Mouse (Mus musculus) left cerebral cortex, postnatal 36 days (tissue): ENCODE results near the gene Sec14l4. TPM values are rescaled to one million over a fixed set of nuclear protein-coding genes. Genes with fewer than 3 reads are reported as not detected.

Source experiments
- DNase-seq, 2 experiments: peaks; one replicate each; pipeline ENCODE4 v3.0.0; 2021 to 2022; ENCODE audit warnings: low spot score in 2 of 2, mixed read lengths in 1 of 2
- intact Hi-C: fragments of 180-260 bp; cut with DNase I; formaldehyde crosslinking; loops from one replicate; pipeline ENCODE4 v1.15.1; 2025
- total RNA-seq, 2 experiments: library from RNA; stranded (reverse); gene quantifications; 2 replicates each; pipeline ENCODE4 v1.2.3; 2021

Gene Sec14l4
- total RNA-seq, 2 experiments from 2014 or later = not detected

DNA sequence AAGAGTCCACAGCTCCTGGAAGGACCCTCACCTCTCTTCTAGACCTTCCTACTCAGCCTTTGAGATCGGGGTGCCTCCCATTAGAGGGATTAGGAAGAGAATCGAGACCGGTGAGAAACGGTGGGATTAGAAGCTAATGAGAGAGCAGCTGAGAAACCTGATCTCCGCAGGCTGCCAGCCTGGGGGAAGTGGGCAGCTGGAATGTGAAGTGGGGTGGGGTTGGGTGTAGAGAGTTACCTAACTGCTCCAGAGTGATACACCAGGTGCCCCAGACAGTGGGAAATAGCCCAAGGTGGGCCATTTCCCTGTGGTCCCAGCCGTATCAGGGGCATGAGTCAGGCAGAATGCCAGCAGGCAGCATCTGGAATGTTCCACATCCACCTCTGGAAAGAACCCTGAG lies 31.7 kb downstream of the Sec14l4 start:
- intact Hi-C loops = no loop called here
- no peak for DNase-seq

DNA sequence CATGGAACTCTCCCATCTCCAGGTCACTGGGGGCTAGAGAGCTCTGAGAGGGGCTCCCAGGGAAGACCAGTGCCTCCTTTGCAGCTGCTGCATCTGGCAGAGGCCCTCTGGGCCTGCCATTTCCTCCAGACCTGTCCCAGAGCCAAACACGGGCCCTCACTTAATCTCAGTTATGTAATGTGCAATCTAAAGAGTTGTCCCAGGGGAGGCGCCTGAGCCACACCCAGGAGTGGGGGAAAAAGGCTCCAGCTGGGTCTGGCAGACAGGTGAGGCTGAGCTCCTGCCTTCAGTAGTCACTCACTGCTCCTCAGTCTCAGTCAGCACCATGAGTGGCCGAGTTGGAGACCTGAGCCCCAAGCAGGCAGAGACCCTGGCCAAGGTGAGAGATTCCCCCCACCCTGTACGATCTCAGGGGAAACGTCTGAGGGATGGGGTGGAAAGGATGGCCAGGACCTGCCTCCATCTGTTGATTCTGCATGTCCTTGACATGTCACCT lies 33.4 kb downstream of the Sec14l4 start, which contains the start of gene Sec14l3:
Sec14l3 (plus strand) TSS at position 215 of the 496 bp plus-strand sequence.
- intact Hi-C loops = no loop called here
- DNase-seq = no peak

DNA sequence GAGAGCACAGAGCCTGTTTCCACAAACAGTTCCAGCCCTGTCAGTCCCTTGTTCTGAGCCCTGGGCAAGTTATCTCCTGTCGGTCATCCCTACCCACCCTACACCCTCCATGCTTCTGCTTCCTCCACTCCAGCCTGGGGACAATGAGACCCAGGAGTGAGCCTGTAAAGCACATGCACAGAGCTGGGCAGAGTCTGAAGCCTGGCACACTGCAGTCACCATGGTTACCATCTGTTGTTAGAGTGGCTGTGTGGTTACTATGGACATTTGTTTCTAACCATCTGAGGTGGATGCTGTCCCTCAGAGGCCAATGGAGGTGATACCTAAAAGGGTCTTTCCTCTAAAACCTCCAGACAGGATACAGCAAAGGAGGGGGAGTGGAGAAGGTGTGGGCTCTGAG lies 38.4 kb downstream of the Sec14l4 start:
- intact Hi-C loops = no loop called here
- no peak for DNase-seq

DNA sequence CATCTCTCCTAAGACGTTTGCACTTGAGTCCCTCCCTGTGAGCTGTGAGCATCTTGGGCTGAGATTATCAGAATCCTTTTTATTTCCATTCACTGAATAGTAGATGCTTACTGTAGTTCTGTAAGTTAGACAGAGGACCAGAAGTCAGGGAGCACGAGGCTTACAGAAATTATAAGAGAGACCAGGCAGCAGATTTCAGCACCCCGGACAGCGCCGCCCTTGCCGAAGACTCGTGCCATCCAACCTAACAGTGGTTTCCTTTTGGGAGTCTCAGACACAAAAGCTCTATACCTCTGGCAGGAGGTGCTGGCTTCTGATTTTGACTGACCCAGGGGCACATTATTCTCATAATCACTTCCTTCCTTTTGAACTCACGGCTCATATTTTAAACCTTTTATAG lies 45.4 kb downstream of the Sec14l4 start:
- no peak for DNase-seq
- intact Hi-C loops = no loop called here

DNA sequence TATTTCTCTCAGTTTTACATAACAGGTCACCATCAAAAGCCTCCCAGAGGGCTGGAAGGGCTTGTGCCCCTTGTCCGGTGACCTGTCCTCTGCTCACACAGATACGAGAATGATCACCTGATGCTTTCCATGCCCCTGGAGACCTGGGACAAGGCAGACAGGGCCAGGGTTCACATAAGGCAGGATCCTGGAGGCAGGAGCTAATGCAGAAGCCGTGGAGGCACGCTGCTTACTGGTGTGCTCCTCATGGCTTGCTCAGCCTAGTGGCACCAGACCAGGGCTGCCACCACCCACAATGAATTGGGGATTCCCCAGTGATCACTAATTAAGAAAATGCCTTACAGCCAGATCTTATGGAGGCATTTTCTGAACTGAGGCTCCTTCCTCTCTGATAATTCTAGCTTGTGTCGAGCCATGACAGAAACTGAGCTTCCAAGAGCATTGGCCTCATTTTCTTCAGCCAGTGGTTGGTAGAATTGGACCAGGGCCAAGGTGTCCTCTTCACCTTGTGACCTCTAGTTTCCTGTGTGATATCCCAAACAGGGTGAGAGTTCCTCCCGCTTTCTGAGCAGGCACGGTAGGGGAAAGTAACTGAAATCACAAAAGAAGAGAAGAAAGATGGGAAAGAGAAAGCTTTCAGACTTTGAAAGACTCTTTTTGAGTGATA lies 47.1 kb downstream of the Sec14l4 start:
- intact Hi-C loops = no loop called here
- DNase-seq = no peak

DNA sequence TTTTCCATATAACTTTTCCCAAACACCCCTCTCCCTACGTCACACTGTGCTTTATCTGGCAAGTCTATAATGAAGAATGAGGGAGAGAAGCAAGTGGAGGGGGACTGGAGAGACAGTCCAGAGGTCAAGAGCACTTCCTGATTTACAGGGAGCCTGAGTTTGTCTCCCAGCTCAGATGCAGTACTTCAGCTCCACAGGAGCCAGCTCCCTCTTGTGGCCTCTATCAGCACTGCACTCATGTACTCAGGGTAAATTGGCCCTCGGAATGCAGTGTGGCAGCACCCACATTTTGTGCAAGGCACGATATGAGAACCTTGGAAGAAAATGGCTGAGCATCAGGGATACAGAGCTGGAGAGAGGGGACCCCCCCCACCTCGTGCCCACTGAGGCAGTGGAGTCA lies 49.0 kb downstream of the Sec14l4 start:
- peak in 1 of 2 experiments; percentile 54 for DNase-seq
- intact Hi-C loops = no loop called here

DNA sequence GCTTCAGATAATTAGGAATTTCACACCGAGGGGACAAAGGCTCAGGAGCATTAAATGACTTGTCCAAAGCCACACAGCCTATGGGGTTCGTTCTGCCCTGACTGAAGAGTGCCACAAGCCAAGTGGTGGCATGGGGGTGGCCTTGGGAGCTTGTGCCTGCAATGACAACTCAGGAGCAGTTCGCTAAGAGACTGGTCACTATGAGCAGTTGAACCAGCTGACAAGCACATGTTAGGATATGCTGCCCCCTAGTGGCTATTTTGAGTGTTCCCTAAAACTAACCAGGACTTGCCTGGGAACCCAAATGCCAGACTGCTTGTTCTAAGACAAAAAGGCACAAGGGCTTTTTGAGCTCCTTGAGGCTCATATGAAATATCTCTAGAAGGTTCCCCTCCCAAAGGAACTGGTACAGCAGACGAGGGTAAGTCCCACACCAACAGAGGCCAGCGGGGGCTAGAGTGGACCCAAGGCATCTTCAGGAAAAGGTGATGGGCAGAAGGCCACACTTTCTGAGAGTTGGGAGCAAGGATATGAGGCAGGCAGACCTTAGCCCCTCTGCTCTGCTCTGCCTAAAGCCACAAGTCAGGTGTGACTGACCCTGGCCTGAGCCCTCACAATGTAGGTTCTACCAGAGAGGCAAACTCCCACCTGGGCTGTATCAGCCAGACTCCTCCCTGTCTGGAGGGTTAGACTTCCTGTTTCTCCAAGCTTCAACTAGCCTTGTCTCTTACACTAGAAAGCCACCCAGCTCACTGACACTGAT lies 52.2 kb downstream of the Sec14l4 start:
- intact Hi-C loops = loop anchor here (1.0 to 2.0 kb wide), 2 partner anchors 30 to 83 kb away; no protein-coding TSS in a partner anchor
- DNase-seq = peak in 1 of 2 experiments; percentile 56

DNA sequence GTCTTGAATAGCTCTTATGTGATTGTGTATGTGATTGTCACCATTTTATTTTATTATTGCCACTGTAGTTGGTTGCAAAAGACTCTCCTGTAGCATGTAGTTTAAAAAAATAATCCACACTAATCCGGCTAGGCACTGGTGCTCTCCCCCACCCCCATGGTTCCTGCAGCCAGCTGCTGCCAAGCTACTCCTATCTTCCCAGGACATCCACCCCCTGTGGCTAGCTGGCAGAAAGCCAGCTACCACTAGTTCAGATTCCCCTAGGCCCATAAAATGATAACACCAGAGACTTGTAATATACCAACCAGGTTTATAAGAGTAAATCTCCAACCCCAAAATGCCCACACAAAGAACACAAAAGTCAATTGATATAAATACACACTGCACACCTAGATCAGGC lies 55.0 kb downstream of the Sec14l4 start:
- DNase-seq = no peak
- intact Hi-C loops = loop anchor here (5.0 kb wide), 1 partner anchor 36 kb away; the partner anchor contains the start of gene Sec14l2

DNA sequence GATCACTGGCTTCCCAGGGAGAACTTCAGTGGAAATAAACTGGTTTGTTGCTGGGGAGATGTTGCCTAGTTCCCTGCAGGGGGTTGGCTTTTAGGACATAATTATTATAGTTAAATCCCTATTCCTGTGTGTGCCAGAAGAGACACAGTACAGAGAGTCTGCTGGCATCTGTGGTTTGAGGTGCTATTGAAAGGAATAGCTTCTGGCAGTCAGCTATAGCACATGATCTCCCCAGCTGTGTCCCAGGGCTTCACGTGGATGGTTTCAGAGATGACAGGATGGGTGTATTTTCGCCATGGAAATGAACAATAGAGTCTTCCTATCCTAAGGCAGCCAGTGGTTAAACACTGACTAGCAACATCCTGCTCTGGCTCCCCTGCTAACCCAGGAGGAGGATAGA lies 56.0 kb downstream of the Sec14l4 start:
- no peak for DNase-seq
- intact Hi-C loops = loop anchor here (5.0 kb wide), 1 partner anchor 35 kb away; the partner anchor contains the start of gene Sec14l2

DNA sequence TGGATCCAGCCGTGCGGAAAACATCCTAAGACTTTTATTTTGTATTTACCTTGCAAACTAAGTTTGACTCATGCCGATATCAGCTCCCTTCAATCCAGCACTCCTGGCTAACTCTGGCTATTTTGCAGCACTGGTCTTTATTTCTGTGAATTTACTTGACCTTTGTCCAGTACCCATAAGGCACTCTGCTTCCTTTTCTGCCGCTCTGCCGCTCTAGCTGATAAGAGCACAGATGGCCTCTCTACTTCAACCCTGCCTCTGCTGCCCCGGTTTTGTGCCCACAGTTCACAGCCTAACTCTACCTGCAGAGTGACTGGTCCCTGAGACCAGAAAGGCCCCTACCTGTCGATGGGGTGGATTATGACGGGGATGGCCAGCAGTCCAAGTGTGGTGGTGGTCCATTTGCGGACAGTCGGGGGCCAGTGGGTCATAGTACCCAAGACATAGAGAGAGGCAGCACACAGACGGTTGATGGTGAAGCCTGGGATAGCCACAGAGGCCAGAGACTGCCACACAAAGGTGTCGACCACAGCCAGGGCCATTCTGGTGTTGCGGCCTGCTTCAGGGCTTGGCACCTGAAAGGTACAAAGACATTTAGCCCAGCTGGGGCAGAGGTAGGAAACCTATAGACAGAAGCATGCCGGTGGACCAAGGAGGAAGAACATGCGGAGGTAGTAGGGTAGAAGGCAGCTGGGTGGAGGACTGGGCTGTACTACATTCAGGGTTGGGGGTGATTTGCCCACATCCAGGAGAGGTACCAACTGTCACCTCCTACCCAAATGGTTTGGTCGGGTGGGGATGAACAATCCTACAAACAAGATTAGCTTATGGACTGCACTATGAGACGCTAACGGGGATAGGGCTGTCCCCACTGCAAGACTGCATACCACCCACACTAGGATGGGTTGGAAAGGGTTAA lies 62.5 kb downstream of the Sec14l4 start:
- DNase-seq = no peak
- intact Hi-C loops = no loop called here

DNA sequence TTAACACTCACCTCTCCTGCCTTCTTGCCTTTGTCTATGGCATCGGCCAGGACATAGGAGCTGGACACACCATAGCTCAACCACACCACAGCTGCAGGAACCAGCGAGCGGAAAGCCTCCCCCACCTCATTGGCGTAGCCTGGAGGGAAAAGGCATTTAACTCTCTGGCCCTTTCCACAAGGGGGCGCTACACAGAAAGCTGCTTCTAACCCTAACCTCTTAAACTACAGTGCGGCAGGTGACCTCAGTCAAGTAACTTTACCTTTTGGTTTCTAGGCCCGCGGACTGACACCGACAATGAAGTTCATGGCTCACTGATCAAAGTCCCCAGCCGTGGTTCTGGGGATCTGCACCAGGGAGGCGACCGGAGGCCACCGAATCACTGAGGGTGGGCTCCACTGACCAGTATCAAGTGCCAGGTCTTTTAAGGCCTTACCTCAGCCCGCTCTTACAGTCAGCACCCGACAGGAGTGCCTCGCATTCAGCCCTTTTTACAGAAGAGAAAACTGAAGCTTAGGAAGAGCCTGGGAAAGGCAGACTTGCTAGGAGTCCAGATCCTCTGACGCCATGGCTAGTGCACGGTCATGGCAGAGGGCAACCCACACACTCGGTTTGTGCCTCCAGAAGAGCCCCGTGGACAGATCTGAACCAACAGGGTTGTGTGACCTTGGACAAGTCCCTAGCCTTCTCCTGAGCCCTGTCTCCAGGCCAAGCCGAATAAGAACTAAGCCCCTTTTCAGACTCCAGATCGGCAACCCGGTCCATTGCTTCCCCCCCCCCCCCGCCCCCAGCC lies 63.3 kb downstream of the Sec14l4 start:
- DNase-seq = peak; percentile 75 to 84
- intact Hi-C loops = no loop called here

DNA sequence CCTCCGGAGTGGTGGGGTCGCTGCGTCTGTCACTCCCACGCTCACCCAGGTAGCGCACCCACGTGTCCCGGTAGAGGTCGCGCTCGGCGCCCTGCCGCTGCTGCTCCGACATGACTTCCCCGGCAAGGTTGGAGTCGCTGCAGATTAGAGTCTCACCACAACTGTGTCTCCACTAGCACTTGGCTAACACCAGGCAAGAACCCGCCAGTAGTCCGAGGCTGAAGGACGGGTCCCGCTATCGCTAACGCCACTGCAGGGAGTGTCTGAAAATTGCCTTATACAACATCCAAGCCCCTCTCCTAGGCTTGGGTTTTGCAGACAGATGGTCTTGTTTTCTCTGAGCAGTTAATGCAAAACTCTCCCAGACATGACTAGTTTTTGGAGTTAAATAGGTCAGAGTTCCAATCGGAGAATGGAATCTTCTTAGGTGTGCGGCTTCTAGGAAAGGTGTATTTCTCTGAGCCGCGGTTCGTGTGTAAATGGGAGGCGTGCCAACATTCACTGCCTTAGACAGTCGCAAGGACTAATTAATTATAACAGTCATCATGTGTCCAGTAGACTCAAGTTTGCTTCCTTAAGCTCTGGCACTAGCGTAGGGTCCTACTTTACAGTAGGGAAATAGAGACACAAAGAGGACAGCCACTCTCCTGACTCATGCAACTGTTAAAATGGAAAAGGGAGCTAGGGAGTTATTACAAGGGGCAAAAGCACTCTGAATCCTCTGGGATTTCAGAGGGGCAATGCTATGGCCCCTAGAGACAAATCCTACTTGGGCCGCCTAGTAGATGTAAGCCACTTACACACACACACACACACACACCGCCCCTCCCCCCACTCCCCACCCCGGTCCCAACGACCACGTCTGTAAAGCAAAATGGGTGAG lies 64.2 kb downstream of the Sec14l4 start, which contains the start of gene Mtfp1:
Mtfp1 (minus strand) TSS at position 275 of the 883 bp plus-strand sequence.
- DNase-seq = peak; percentile 67 to 70
- intact Hi-C loops = no loop called here

DNA sequence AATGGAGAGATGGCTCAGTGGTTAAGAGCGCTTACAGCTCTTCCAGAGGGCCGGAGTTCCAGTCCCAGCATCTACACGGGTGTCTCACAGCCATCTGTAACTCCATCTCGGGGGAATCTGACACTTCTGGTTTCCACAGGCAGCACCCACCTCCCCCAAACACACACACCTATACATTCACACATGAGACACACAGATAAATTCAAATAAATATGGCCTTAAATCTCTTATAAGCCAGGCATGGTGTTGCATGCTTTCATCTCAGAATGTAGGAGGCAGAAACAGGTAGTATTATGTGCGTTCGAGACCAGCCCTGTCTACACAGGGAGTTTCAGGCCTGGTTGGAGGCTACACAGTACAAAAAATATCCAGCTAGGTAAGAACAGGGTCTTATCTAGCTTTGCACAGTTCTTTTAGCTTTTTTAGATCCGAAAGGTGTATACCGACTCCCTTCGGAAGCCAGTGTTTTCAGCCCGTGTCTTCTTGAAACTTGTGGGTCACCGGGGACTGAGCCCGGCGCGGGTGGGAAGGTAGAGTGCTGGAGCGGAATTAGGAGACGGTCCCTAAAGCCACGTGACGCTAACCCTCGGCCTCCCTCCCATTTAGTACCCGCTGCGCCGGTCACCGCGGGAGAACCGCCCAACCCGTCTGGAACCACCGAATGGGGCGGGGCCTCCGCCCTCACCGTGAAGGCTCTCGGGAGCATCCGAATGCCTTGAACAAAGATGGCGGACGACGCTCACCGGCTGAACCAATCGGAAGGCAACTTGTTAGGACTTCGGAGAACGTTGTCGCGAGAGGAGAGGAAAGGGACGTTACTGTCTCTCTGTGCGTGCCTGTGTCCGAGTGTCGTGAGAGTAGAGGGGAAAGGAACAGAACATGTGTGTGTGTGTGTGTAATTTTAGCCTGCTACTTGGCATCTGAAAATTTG lies 65.1 kb downstream of the Sec14l4 start:
- DNase-seq = peak; percentile 97 to 98
- intact Hi-C loops = no loop called here

DNA sequence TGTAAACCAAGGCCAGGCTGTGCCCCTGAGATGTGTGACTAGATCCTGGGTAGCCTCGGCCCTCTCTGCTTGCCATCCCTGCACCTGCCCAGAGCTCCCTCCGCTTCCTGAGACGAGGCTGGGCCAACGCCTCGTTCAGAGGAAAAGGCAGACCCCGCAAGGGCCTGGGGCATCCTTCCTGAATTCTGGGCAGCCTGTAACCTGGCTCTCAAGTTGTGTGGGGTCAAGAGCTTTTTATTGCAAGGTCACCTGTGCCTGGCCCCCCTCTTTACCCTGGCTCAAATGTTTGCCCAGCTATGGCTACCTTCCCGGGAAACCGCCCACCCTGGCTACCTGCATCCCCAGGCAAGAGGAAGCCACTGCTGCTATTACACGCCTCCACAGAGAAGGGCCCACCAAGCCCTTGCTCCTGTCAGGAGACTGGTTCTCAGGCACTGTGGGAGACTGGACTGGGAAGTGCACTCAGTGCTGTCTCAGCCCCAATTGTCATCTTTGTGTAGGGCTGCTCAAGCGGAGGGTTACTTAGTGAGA lies 65.9 kb downstream of the Sec14l4 start:
- no peak for DNase-seq
- intact Hi-C loops = no loop called here
